Mouse (Mus musculus) ovary, postnatal 10 days (tissue): ENCODE data around the gene Tnfaip2.

Source experiments
- DNase-seq: peaks from one replicate; pipeline ENCODE4 v3.0.0; 2022; ENCODE audit warnings: low spot score

The Tnfaip2 gene

GRCm38 (mm10) chr12:111442309-111443010 is at the start of gene Tnfaip2:
Tnfaip2 (plus strand) TSS chr12:111442469.
- no peak for DNase-seq

GRCm38 (mm10) chr12:111394008-111394407 is 48.3 kb upstream of the Tnfaip2 start:
- no peak for DNase-seq

- DNase-seq: no peak
Observed at GRCm38 (mm10) chr12:111396997-111397396, 45.3 kb upstream of the Tnfaip2 start.

GRCm38 (mm10) chr12:111401454-111402184 is 40.6 kb upstream of the Tnfaip2 start:
- no peak for DNase-seq

GRCm38 (mm10) chr12:111404880-111405279 is 37.4 kb upstream of the Tnfaip2 start:
- DNase-seq: no peak

GRCm38 (mm10) chr12:111406622-111407021 is 35.6 kb upstream of the Tnfaip2 start, which contains the start of gene Lbhd2:
Lbhd2 (plus strand) TSS chr12:111406809.
- DNase-seq: no peak

- no peak for DNase-seq
Observed at GRCm38 (mm10) chr12:111409583-111409982, 32.7 kb upstream of the Tnfaip2 start.

- no peak for DNase-seq
Observed at GRCm38 (mm10) chr12:111411631-111412355, 30.5 kb upstream of the Tnfaip2 start.

- no peak for DNase-seq
Observed at GRCm38 (mm10) chr12:111412581-111413284, 29.5 kb upstream of the Tnfaip2 start.

GRCm38 (mm10) chr12:111413300-111413699 is 29.0 kb upstream of the Tnfaip2 start:
- peak; percentile 75 for DNase-seq

GRCm38 (mm10) chr12:111416921-111417779 is 25.1 kb upstream of the Tnfaip2 start, which contains the start of gene Exoc3l4:
Exoc3l4 (plus strand) TSS chr12:111417017.
- no peak for DNase-seq

GRCm38 (mm10) chr12:111419918-111420317 is 22.4 kb upstream of the Tnfaip2 start:
- no peak for DNase-seq

- no peak for DNase-seq
Observed at GRCm38 (mm10) chr12:111420946-111421709, 21.1 kb upstream of the Tnfaip2 start.

- DNase-seq: no peak
Observed at GRCm38 (mm10) chr12:111422852-111423251, 19.4 kb upstream of the Tnfaip2 start.

- DNase-seq: no peak
Observed at GRCm38 (mm10) chr12:111423570-111424129, 18.6 kb upstream of the Tnfaip2 start.

- no peak for DNase-seq
Observed at GRCm38 (mm10) chr12:111424547-111424946, 17.7 kb upstream of the Tnfaip2 start.

- peak; percentile 79 for DNase-seq
Observed at GRCm38 (mm10) chr12:111425258-111425657, 17.0 kb upstream of the Tnfaip2 start.

GRCm38 (mm10) chr12:111425789-111426460 is 16.3 kb upstream of the Tnfaip2 start:
- peak; percentile 96 for DNase-seq

- DNase-seq: no peak
Observed at GRCm38 (mm10) chr12:111427438-111428113, 14.7 kb upstream of the Tnfaip2 start.
